Mouse (Mus musculus) G1E-ER4 (cell line): Measurements from ENCODE around the gene Wwox. TPM values are rescaled to one million over a fixed set of nuclear protein-coding genes. Genes with fewer than 3 reads are reported as not detected.

Experiments used
- GATA1 ChIP-seq: IDR thresholded peaks from one replicate; pipeline ENCODE4 v1.8.0; 2012; ENCODE audit warnings: low read length, inconsistent platforms
- polyA plus RNA-seq: library from polyadenylated mRNA; stranded (reverse); fragments of >175 nt; gene quantifications from 2 replicates; pipeline ENCODE4 v1.2.3, GENCODE M21; 2012

The Wwox gene
- polyA plus RNA-seq, 1 experiment, result 7.2 TPM

- no peak for TF ChIP-seq GATA1
Observed at GRCm38 (mm10) chr8:114793682-114794081, 354.2 kb downstream of the Wwox start.

- TF ChIP-seq GATA1, result no peak
Observed at GRCm38 (mm10) chr8:114801428-114802134, 362.1 kb downstream of the Wwox start.

- TF ChIP-seq GATA1, result no peak
Observed at GRCm38 (mm10) chr8:114803113-114803512, 363.7 kb downstream of the Wwox start.

- TF ChIP-seq GATA1, result no peak
Observed at GRCm38 (mm10) chr8:114806826-114807420, 367.5 kb downstream of the Wwox start.

GRCm38 (mm10) chr8:114807676-114808426, 368.4 kb downstream of the Wwox start:
- TF ChIP-seq GATA1, result no peak

GRCm38 (mm10) chr8:114810470-114810869, 371.0 kb downstream of the Wwox start:
- TF ChIP-seq GATA1, result no peak

- no peak for TF ChIP-seq GATA1
Observed at GRCm38 (mm10) chr8:114813830-114814229, 374.4 kb downstream of the Wwox start.

GRCm38 (mm10) chr8:114814769-114815736, 375.6 kb downstream of the Wwox start:
- TF ChIP-seq GATA1, result no peak

- TF ChIP-seq GATA1, result no peak
Observed at GRCm38 (mm10) chr8:114816343-114816742, 376.9 kb downstream of the Wwox start.

- TF ChIP-seq GATA1, result no peak
Observed at GRCm38 (mm10) chr8:114816949-114817348, 377.5 kb downstream of the Wwox start.

- TF ChIP-seq GATA1, result no peak
Observed at GRCm38 (mm10) chr8:114821543-114821942, 382.1 kb downstream of the Wwox start.

GRCm38 (mm10) chr8:114825460-114825859, 386.0 kb downstream of the Wwox start:
- no peak for TF ChIP-seq GATA1

- TF ChIP-seq GATA1, result no peak
Observed at GRCm38 (mm10) chr8:114826991-114827390, 387.5 kb downstream of the Wwox start.

GRCm38 (mm10) chr8:114831595-114831994, 392.1 kb downstream of the Wwox start:
- TF ChIP-seq GATA1, result no peak

GRCm38 (mm10) chr8:114832251-114832774, 392.9 kb downstream of the Wwox start:
- no peak for TF ChIP-seq GATA1
